10 mouse cellular contexts compared by ENCODE assay signal in genomic region chr19:53451388-53451922, GRCm38 (mm10).
DNase-seq lines count a peak whose midpoint lies in the region; ATAC-seq and TF ChIP-seq lines count a peak whose summit lies in the region.
"Had no signal": no experiment of that assay in that cellular context is flagged by ENCODE, and none has a peak within 500 bp of the region (broad histone marks: within the 10 kb centered on the region; RNA-seq: fewer than 3 reads in every experiment).

No protein-coding gene starts in this region.

- ATAC-seq in forebrain, embryonic 16.5 days: no peak
- ATAC-seq: liver, postnatal 0 days; midbrain, embryonic 15.5 days had no signal

- intact Hi-C loops in left cerebral cortex, postnatal 14 days (cut with DNase I): no loop called here

- no peak overlapping the region for H3K9ac ChIP-seq in ES-Bruce4 (ENCODE audit: low read depth, poor library complexity, severe bottlenecking)
- no peak overlapping the region for H3K9ac ChIP-seq in forebrain, embryonic 16.5 days (replicated peaks; ENCODE audit: low read depth, low read length)
- H3K9ac ChIP-seq: liver, postnatal 0 days; midbrain, embryonic 15.5 days had no signal

- no peaks in the 10 kb centered on the region; the same call in 1 of the 2 replicates for H3K9me3 ChIP-seq in ES-Bruce4 (replicated peaks; ENCODE audit: control insufficient read depth, insufficient read depth, low read length, poor library complexity, severe bottlenecking)
- no peaks in the 10 kb centered on the region for H3K9me3 ChIP-seq in forebrain, embryonic 16.5 days (ENCODE audit: control insufficient read depth, low read length)
- H3K9me3 ChIP-seq: midbrain, embryonic 15.5 days had no signal

- no peak overlapping the region for H3K4me3 ChIP-seq in ES-Bruce4 (ENCODE audit: low read depth, low read length)
- no peak overlapping the region for H3K4me3 ChIP-seq in forebrain, embryonic 16.5 days (replicated peaks; ENCODE audit: low read length)
- H3K4me3 ChIP-seq: midbrain, embryonic 15.5 days had no signal

- H3K4me2 ChIP-seq in forebrain, embryonic 16.5 days (ENCODE audit: low read length): no peak overlapping the region
- H3K4me2 ChIP-seq: midbrain, embryonic 15.5 days had no signal

- no peak for TF ChIP-seq EP300 in ES-Bruce4 (IDR thresholded peaks at IDR 0.05; ENCODE audit: insufficient read depth, low read depth, low read length)

- 26% methylated on average over 13 of the region's 13 CpGs for WGBS in forebrain, embryonic 16.5 days

- DNase-seq in cerebellum, adult 9-10 months: peak; percentile 73
- no peak for DNase-seq in cerebellum, adult 11 months
- DNase-seq in left cerebral cortex, postnatal 14 days (ENCODE audit: low spot score in 2 of 2): peak; percentile 34 to 45
- no peak for DNase-seq in left cerebral cortex, adult 11 months (ENCODE audit: low spot score)
- DNase-seq in gastrocnemius, adult 18-20 months (ENCODE audit: low spot score): no peak
- no peak for DNase-seq in adrenal gland, adult 2 months
- DNase-seq: liver, postnatal 0 days had no signal

- peaks cover 6% of the 10 kb centered on the region for H3K4me1 ChIP-seq in ES-Bruce4 (ENCODE audit: control insufficient read depth, insufficient read depth, low read length)
- peaks cover 26% of the 10 kb centered on the region for H3K4me1 ChIP-seq in forebrain, embryonic 16.5 days (replicated peaks; ENCODE audit: control insufficient read depth, insufficient read depth, low read length)

- H3K27ac ChIP-seq in ES-Bruce4 (ENCODE audit: insufficient read depth, low read length): peak overlapping the region; percentile 10
- peak overlapping the region; percentile 25; the same call in 1 of the 2 replicates for H3K27ac ChIP-seq in forebrain, embryonic 16.5 days (ENCODE audit: low read length)
- H3K27ac ChIP-seq: midbrain, embryonic 15.5 days had no signal

- no peak for TF ChIP-seq CTCF in ES-Bruce4 (IDR thresholded peaks at IDR 0.05; ENCODE audit: low read depth, low read length)

- H3K27me3 ChIP-seq in ES-Bruce4 (ENCODE audit: control insufficient read depth, insufficient read depth, low read length, poor library complexity, severe bottlenecking): no peaks in the 10 kb centered on the region
- no peaks in the 10 kb centered on the region for H3K27me3 ChIP-seq in forebrain, embryonic 16.5 days (replicated peaks; ENCODE audit: control insufficient read depth, insufficient read depth, low read length)
- H3K27me3 ChIP-seq: midbrain, embryonic 15.5 days had no signal

- H3K36me3 ChIP-seq in ES-Bruce4 (ENCODE audit: control insufficient read depth, insufficient read depth, low read length, poor library complexity, severe bottlenecking): no peaks in the 10 kb centered on the region
- no peaks in the 10 kb centered on the region for H3K36me3 ChIP-seq in forebrain, embryonic 16.5 days (ENCODE audit: control insufficient read depth, insufficient read depth)
- H3K36me3 ChIP-seq: midbrain, embryonic 15.5 days had no signal

- no peak for TF ChIP-seq POLR2A in ES-Bruce4 (IDR thresholded peaks at IDR 0.05; ENCODE audit: insufficient read depth, low read length)

Comparison
In these comparisons a context has a peak if more than half of its experiments do, and no peak if none do; other contexts are left out.
1. DNase-seq: peak in cerebellum, adult 9-10 months (single experiment) and left cerebral cortex, postnatal 14 days (2 of 2); none in cerebellum, adult 11 months (single experiment), left cerebral cortex, adult 11 months (single experiment), gastrocnemius, adult 18-20 months (single experiment) and adrenal gland, adult 2 months (single experiment).